Comparison of ENCODE assay signal across 9 mouse cellular contexts in genomic region chr4:150937293-150938062, GRCm38 (mm10). TPM values are rescaled to one million over a fixed set of nuclear protein-coding genes. Genes with fewer than 3 reads are reported as not detected.
A peak's percentile ranks its signal among the peaks of the same experiment; 100 is the strongest.
DNase-seq lines count a peak whose midpoint lies in the region; ATAC-seq lines count a peak whose summit lies in the region.
"Had no signal": no experiment of that assay in that cellular context is flagged by ENCODE, and none has a peak within 500 bp of the region (broad histone marks: within the 10 kb centered on the region; RNA-seq: fewer than 3 reads in every experiment).

No protein-coding gene starts in this region.

- no peak overlapping the region for H3K9ac ChIP-seq in hindbrain, embryonic 12.5 days
- H3K9ac ChIP-seq in hindbrain, embryonic 11.5 days (ENCODE audit: low read depth, low read length): no peak overlapping the region
- no peak overlapping the region for H3K9ac ChIP-seq in heart, embryonic 16.5 days (ENCODE audit: low read length)

- 80% methylated on average over 16 of the region's 16 CpGs for WGBS in hindbrain, embryonic 12.5 days
- 76% methylated on average over 16 of the region's 16 CpGs for WGBS in hindbrain, embryonic 11.5 days
- 76% methylated on average over 16 of the region's 16 CpGs for WGBS in heart, embryonic 16.5 days

- H3K9me3 ChIP-seq in hindbrain, embryonic 12.5 days (replicated peaks): no peaks in the 10 kb centered on the region
- H3K9me3 ChIP-seq in hindbrain, embryonic 11.5 days (ENCODE audit: control insufficient read depth, low read length): no peaks in the 10 kb centered on the region
- H3K9me3 ChIP-seq in heart, embryonic 16.5 days (replicated peaks; ENCODE audit: control insufficient read depth, low read length): no peaks in the 10 kb centered on the region

- intact Hi-C loops in left cerebral cortex, postnatal 36 days (cut with DNase I): no loop called here

- H3K27ac ChIP-seq in hindbrain, embryonic 12.5 days: no peak overlapping the region
- H3K27ac ChIP-seq in hindbrain, embryonic 11.5 days (ENCODE audit: low read depth, low read length): no peak overlapping the region
- H3K27ac ChIP-seq in heart, embryonic 16.5 days (ENCODE audit: low read length): no peak overlapping the region

- H3K4me2 ChIP-seq in hindbrain, embryonic 12.5 days (replicated peaks): 0 out of 2 replicates have a peak overlapping the region, but pooled peaks have one; percentile 8
- no peak overlapping the region for H3K4me2 ChIP-seq in hindbrain, embryonic 11.5 days (replicated peaks; ENCODE audit: low read depth, low read length)
- H3K4me2 ChIP-seq in heart, embryonic 16.5 days (ENCODE audit: low read depth, low read length): peak overlapping the region; percentile 60

- H3K27me3 ChIP-seq in hindbrain, embryonic 12.5 days: no peaks in the 10 kb centered on the region
- no peaks in the 10 kb centered on the region for H3K27me3 ChIP-seq in hindbrain, embryonic 11.5 days (ENCODE audit: control insufficient read depth, insufficient read depth, low read length)
- no peaks in the 10 kb centered on the region for H3K27me3 ChIP-seq in heart, embryonic 16.5 days (ENCODE audit: control insufficient read depth, insufficient read depth, low read length)

- no peak for DNase-seq in hindbrain, embryonic 11.5 days (ENCODE audit: low spot score)
- peak; percentile 16 to 27 for DNase-seq in B cell, adult 2 months
- peak; percentile 56 to 60 for DNase-seq in left cerebral cortex, postnatal 36 days (ENCODE audit: low spot score in 2 of 2)
- DNase-seq in thymus, postnatal 4 days: peak; percentile 65

- H3K4me1 ChIP-seq in hindbrain, embryonic 12.5 days: no peaks in the 10 kb centered on the region
- no peaks in the 10 kb centered on the region for H3K4me1 ChIP-seq in hindbrain, embryonic 11.5 days (replicated peaks; ENCODE audit: control insufficient read depth, insufficient read depth, low read length)
- H3K4me1 ChIP-seq in heart, embryonic 16.5 days (ENCODE audit: control insufficient read depth, insufficient read depth, low read length): peaks cover 3% of the 10 kb centered on the region; the same call in 1 of the 2 replicates

- ATAC-seq in hindbrain, embryonic 12.5 days (ENCODE audit: low FRiP score): no peak
- ATAC-seq in hindbrain, embryonic 11.5 days (ENCODE audit: low FRiP score): no peak
- ATAC-seq in activated CD4-positive, CD25-positive, alpha-beta regulatory T cell, adult 4 months: peak; percentile 34
- ATAC-seq in heart, embryonic 16.5 days (replicated peaks; ENCODE audit: extremely low read depth, insufficient read depth, low FRiP score): no peak
- ATAC-seq in megakaryocyte, adult 5-6 weeks (ENCODE audit: poor library complexity, severe bottlenecking): no peak

- H3K36me3 ChIP-seq in hindbrain, embryonic 12.5 days: no peaks in the 10 kb centered on the region
- no peaks in the 10 kb centered on the region for H3K36me3 ChIP-seq in hindbrain, embryonic 11.5 days (ENCODE audit: control insufficient read depth, insufficient read depth, low read length)
- no peaks in the 10 kb centered on the region for H3K36me3 ChIP-seq in heart, embryonic 16.5 days (ENCODE audit: control insufficient read depth, insufficient read depth)

- H3K4me3 ChIP-seq in hindbrain, embryonic 12.5 days: no peak overlapping the region
- no peak overlapping the region for H3K4me3 ChIP-seq in hindbrain, embryonic 11.5 days (ENCODE audit: low read depth, low read length)
- peak overlapping the region; percentile 24 for H3K4me3 ChIP-seq in heart, embryonic 16.5 days (ENCODE audit: low read length)

RNA-seq across cellular contexts. Expression of gene Tnfrsf9, which starts 23.1 kb away (rescaled TPM):
- polyA plus RNA-seq in hindbrain, embryonic 12.5 days (2016; fragmentation: Nextera tagmentation; extraction: Ambion mirVana): 0.30 and 0.31 TPM in 2 replicates
- polyA plus RNA-seq in hindbrain, embryonic 11.5 days (2014; fragmentation: Nextera tagmentation; extraction: Ambion mirVana): 0.21 TPM in 1 of 2 replicates, not detected in the other
- polyA plus RNA-seq in activated CD4-positive, CD25-positive, alpha-beta regulatory T cell, adult 4 months (2017; shearing (Covaris generic)): 100 to 1,000 TPM; 103 to 140 TPM
- 2.7 and 2.9 TPM in 2 replicates for polyA plus RNA-seq in heart, embryonic 16.5 days (2015; fragmentation: Nextera tagmentation; extraction: Ambion mirVana)
- under 1 TPM; 0.37 to 0.59 TPM for total RNA-seq in left cerebral cortex, postnatal 36 days (2021)
- total RNA-seq in megakaryocyte, adult 5-6 weeks (2015): 0.11 and 2.2 TPM in 2 replicates
- 0.26 and 0.81 TPM in 2 replicates for total RNA-seq in megakaryocyte, adult 5-6 weeks (2017)
- total RNA-seq: hematopoietic stem cell, adult 5-6 weeks had no signal

RNA-seq across cellular contexts. Expression of gene Park7, which starts 23.2 kb away (rescaled TPM):
- polyA plus RNA-seq in hindbrain, embryonic 12.5 days (2016; fragmentation: Nextera tagmentation; extraction: Ambion mirVana): 336 and 340 TPM in 2 replicates
- polyA plus RNA-seq in hindbrain, embryonic 11.5 days (2014; fragmentation: Nextera tagmentation; extraction: Ambion mirVana): 406 and 416 TPM in 2 replicates
- 100 to 1,000 TPM; 449 to 481 TPM for polyA plus RNA-seq in activated CD4-positive, CD25-positive, alpha-beta regulatory T cell, adult 4 months (2017; shearing (Covaris generic))
- 331 and 367 TPM in 2 replicates for polyA plus RNA-seq in heart, embryonic 16.5 days (2015; fragmentation: Nextera tagmentation; extraction: Ambion mirVana)
- total RNA-seq in left cerebral cortex, postnatal 36 days (2021): 100 to 1,000 TPM; 184 to 211 TPM
- total RNA-seq in megakaryocyte, adult 5-6 weeks (2015): 118 and 123 TPM in 2 replicates
- 153 and 156 TPM in 2 replicates for total RNA-seq in megakaryocyte, adult 5-6 weeks (2017)

RNA-seq across cellular contexts. Expression of gene Uts2, which starts 59.4 kb away (rescaled TPM):
- not detected in 2 replicates for polyA plus RNA-seq in hindbrain, embryonic 12.5 days (2016; fragmentation: Nextera tagmentation; extraction: Ambion mirVana)
- not detected in 2 replicates for polyA plus RNA-seq in hindbrain, embryonic 11.5 days (2014; fragmentation: Nextera tagmentation; extraction: Ambion mirVana)
- not detected for polyA plus RNA-seq in activated CD4-positive, CD25-positive, alpha-beta regulatory T cell, adult 4 months (2017; shearing (Covaris generic))
- polyA plus RNA-seq in heart, embryonic 16.5 days (2015; fragmentation: Nextera tagmentation; extraction: Ambion mirVana): not detected in 2 replicates
- not detected for total RNA-seq in left cerebral cortex, postnatal 36 days (2021)
- total RNA-seq in megakaryocyte, adult 5-6 weeks (2015): not detected in 2 replicates
- not detected in 2 replicates for total RNA-seq in megakaryocyte, adult 5-6 weeks (2017)
- total RNA-seq: hematopoietic stem cell, adult 5-6 weeks had no signal

Comparison
In these comparisons a context has a peak if more than half of its experiments do, and no peak if none do; other contexts are left out.
1. RNA of gene Tnfrsf9, which starts 23.1 kb away (polyA plus RNA-seq): 103 to 140 TPM in activated CD4-positive, CD25-positive, alpha-beta regulatory T cell, adult 4 months; 2.7 to 2.9 TPM in heart, embryonic 16.5 days, 0.30 to 0.31 TPM in hindbrain, embryonic 12.5 days and 0.21 TPM in hindbrain, embryonic 11.5 days; every median in the first group is over 10 times any median in the second.